Mouse (Mus musculus): ENCODE data around the gene Trpt1. TPM values are rescaled to one million over a fixed set of nuclear protein-coding genes. Genes with fewer than 3 reads are reported as not detected.

Gene Trpt1
- total RNA-seq, 2 experiments from 2014 or later: 19.7 to 20.1 TPM

DNA sequence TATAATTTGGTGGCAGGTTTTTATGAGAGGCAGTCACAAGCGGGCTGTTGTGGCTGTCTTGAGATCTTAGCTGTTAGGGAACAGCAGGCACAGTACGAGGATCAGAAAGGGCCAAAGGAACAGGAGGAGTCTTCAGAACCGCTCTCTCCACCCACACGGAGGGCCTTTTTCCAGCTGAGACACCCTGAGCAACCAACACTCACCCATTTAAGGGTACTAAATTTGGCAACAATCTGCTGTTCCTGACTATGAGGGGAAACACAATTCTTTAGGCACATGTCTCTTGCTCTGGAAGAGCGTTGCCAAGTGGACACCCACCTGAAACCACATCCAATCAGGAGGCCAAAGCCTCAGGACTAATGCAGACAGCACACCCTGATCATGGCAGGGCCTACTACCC is 33.6 kb downstream of the Trpt1 start:
- DNase-seq: no peak
- intact Hi-C loops (cut with DNase I; ENCODE audit: low total_unique reads): no loop called here

DNA sequence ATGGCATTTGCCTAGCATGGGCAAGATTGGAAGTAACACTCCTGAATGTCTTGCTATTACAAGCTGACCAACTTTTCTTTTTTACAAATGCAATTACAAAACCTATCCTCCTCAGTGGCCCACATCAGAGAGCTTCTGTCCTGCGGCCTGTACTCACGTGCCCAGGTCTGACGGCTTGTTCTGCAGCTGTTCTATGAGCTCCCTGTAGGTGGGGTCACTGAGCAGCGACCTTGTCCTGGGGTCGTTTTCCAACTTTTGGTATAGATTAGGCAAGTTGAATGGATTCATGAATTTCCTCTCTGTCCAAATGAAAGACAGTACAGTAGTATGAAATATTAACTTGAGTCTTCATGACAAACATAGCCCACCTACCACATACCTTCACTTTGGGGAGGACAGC is 38.1 kb downstream of the Trpt1 start:
- intact Hi-C loops (cut with DNase I; ENCODE audit: low total_unique reads): no loop called here
- DNase-seq: no peak

GRCm38 (mm10) chr19:7039088-7039720 is 43.3 kb downstream of the Trpt1 start:
- DNase-seq: peak; percentile 42
- intact Hi-C loops (cut with DNase I; ENCODE audit: low total_unique reads): no loop called here

GRCm38 (mm10) chr19:7039841-7040636 is 44.1 kb downstream of the Trpt1 start, which contains the start of gene Stip1:
Gene Stip1 (minus strand): TSS chr19:7039967.
- peak; percentile 99 for DNase-seq
- intact Hi-C loops (cut with DNase I; ENCODE audit: low total_unique reads): no loop called here

GRCm38 (mm10) chr19:7040637-7041130 is 44.8 kb downstream of the Trpt1 start:
- DNase-seq: no peak

GRCm38 (mm10) chr19:7041171-7041570 is 45.2 kb downstream of the Trpt1 start:
- DNase-seq: no peak
- intact Hi-C loops (cut with DNase I; ENCODE audit: low total_unique reads): no loop called here

More at GRCm38 (mm10) chr19:7040637-7041130, 44.8 kb downstream of the Trpt1 start:
- intact Hi-C loops (cut with DNase I; ENCODE audit: low total_unique reads): no loop called here

DNA sequence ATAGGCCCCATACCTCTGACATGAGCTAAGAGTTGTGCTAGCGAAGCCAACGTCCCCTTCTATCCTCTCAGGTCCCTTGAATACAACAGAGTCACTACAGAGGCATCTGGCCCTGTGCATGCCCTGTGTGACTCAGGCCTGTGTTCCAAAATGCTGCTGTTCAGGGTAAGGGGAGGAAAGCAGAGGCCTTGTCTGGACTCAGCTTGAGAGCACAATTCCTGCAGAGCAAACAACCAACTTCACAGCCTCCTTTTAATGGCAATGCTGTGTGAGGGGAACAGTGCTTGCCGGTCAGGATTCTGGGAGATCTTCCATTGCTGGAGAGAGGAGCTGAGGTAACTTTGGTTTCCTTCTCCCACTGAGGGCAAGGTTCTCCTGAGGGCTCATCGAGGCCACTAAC is 48.3 kb downstream of the Trpt1 start:
- intact Hi-C loops (cut with DNase I; ENCODE audit: low total_unique reads): no loop called here
- no peak for DNase-seq

DNA sequence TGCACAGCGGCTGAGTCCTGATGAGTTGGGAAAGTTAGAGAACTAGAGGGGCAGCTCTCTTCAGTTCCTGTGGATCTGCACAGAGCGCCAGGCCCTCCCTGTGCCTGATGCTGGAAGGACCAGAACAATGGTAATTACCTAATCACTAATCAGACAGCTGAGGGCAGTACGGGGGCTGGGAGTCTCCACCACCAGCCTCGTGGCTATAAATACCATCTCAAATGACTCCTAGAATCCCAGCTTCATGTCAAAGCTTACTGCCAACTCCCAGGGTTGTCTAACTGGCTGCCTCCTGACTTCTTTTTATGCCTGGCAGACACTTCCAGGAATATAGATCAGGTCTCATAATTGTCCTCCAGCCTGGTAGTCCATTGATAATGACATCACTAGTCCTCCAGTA is 48.8 kb downstream of the Trpt1 start:
- intact Hi-C loops (cut with DNase I; ENCODE audit: low total_unique reads): no loop called here
- DNase-seq: no peak

Other genes starting within 250 kb of the Trpt1 start
- 1 to 10 TPM; 7.7 to 8.5 TPM for gene Rps6ka4, start 155.5 kb upstream of the Trpt1 start, total RNA-seq (2021)
- gene Ccdc88b, start 137.9 kb upstream of the Trpt1 start, total RNA-seq (2021): under 1 TPM; 0.40 to 0.84 TPM
- 10 to 100 TPM; 34.6 to 38.9 TPM for gene Trmt112, start 86.4 kb upstream of the Trpt1 start, total RNA-seq (2021)
- 100 to 1,000 TPM; 159 to 187 TPM for gene Prdx5, start 86.0 kb upstream of the Trpt1 start, total RNA-seq (2021)
- gene Esrra, start 74.3 kb upstream of the Trpt1 start, total RNA-seq (2021): 10 to 100 TPM; 47.7 to 52.0 TPM
- not detected for gene Catsperz, start 70.8 kb upstream of the Trpt1 start, total RNA-seq (2021)
- not detected for gene Kcnk4, start 61.6 kb upstream of the Trpt1 start, total RNA-seq (2021)
- 10 to 100 TPM; 14.2 to 14.6 TPM for gene Bad, start 54.3 kb upstream of the Trpt1 start, total RNA-seq (2021)
- gene Gpr137, start 53.7 kb upstream of the Trpt1 start, total RNA-seq (2021): 1 to 10 TPM; 8.9 to 9.9 TPM
- 100 to 1,000 TPM; 139 to 184 TPM for gene Ppp1r14b, start 21.2 kb upstream of the Trpt1 start, total RNA-seq (2021)
- 10 to 100 TPM; 10.9 to 11.6 TPM for gene Plcb3, start 19.7 kb upstream of the Trpt1 start, total RNA-seq (2021)
- 10 to 100 TPM; 13.0 to 13.7 TPM for gene Fkbp2, start 15.6 kb upstream of the Trpt1 start, total RNA-seq (2021)
- gene Vegfb, start 8.5 kb upstream of the Trpt1 start, total RNA-seq (2021): 100 to 1,000 TPM in 1 of 2 experiments, 10 to 100 TPM in 1; 90.8 to 118 TPM
- gene Dnajc4, start 3.6 kb upstream of the Trpt1 start, total RNA-seq (2021): 10 to 100 TPM; 30.7 to 32.4 TPM
- 10 to 100 TPM; 15.7 to 18.9 TPM for gene Nudt22, start within 50 bp of the Trpt1 start, total RNA-seq (2021)
- 1 to 10 TPM; 2.0 to 2.2 TPM for gene Fermt3, start 23.3 kb downstream of the Trpt1 start, total RNA-seq (2021)
- 10 to 100 TPM; 80.3 to 92.4 TPM for gene Stip1, start 43.8 kb downstream of the Trpt1 start, total RNA-seq (2021)
- 100 to 1,000 TPM; 187 to 192 TPM for gene Macrod1, start 60.7 kb downstream of the Trpt1 start, total RNA-seq (2021)
- gene Flrt1, start 109.6 kb downstream of the Trpt1 start, total RNA-seq (2021): under 1 TPM; 0.27 to 0.51 TPM
- 10 to 100 TPM; 52.6 to 62.6 TPM for gene Otub1, start 210.2 kb downstream of the Trpt1 start, total RNA-seq (2021)
- gene Cox8a, start 221.5 kb downstream of the Trpt1 start, total RNA-seq (2021): 100 to 1,000 TPM; 167 TPM
- gene Naa40, start 245.1 kb downstream of the Trpt1 start, total RNA-seq (2021): 10 to 100 TPM in 1 of 2 experiments, 1 to 10 TPM in 1; 9.1 to 11.7 TPM